Mouse (Mus musculus): ENCODE results near the gene Adgrg5.

GRCm38 (mm10) chr8:94928227-94928626 lies 4.7 kb downstream of the Adgrg5 start:
- TF ChIP-seq CTCF (IDR thresholded peaks at IDR 0.05; ENCODE audit: borderline replicate concordance, control insufficient read depth, extremely low read depth, insufficient read depth, low read length, poor library complexity) (no peak), POLR2A (IDR thresholded peaks at IDR 0.05; ENCODE audit: control insufficient read depth, extremely low read depth, insufficient read depth, low read length, poor library complexity) (no peak)

All from thymus, adult 2 months (tissue).